Mouse (Mus musculus) embryonic facial prominence, embryonic 10.5 days (tissue): ENCODE data around the gene Rilp. TPM values are rescaled to one million over a fixed set of nuclear protein-coding genes. Genes with fewer than 3 reads are reported as not detected.

Experiments used
- DNase-seq: peaks from one replicate; pipeline ENCODE4 v3.0.0-alpha.2; 2017; ENCODE audit warnings: low spot score
- H3K27ac ChIP-seq: fragments of 300-500 bp; sonication (generic); replicated peaks from 2 replicates; pipeline ENCODE4 v1.5.1; 2016; ENCODE audit warnings: mild to moderate bottlenecking
- H3K27me3 ChIP-seq: fragments of 300-500 bp; sonication (generic); replicated peaks from 2 replicates; pipeline ENCODE4 v1.6.1; 2016; ENCODE audit warnings: low read depth, mild to moderate bottlenecking; ENCODE audit not compliant: poor library complexity, severe bottlenecking
- H3K36me3 ChIP-seq: fragments of 300-500 bp; sonication (generic); replicated peaks from 2 replicates; pipeline ENCODE4 v1.6.1; 2016; ENCODE audit warnings: mild to moderate bottlenecking, moderate library complexity
- H3K4me1 ChIP-seq: fragments of 300-500 bp; sonication (generic); 2 replicates; pipeline ENCODE4 v1.6.1; 2016
- H3K4me3 ChIP-seq: fragments of 300-500 bp; sonication (generic); 2 replicates; pipeline ENCODE4 v1.5.1; 2016; ENCODE audit warnings: mild to moderate bottlenecking, moderate library complexity
- H3K9me3 ChIP-seq: fragments of 300-500 bp; sonication (generic); 2 replicates; pipeline ENCODE4 v1.6.1; 2016; ENCODE audit warnings: mild to moderate bottlenecking
- WGBS: fragments of 180-500 bp; shearing (Covaris S2); methylation state at CpG from one replicate; pipeline ENCODE4 v1.1.7; 2016; 5-methylcytosine and 5-hydroxymethylcytosine counted together
- polyA plus RNA-seq: library from polyadenylated mRNA; unstranded; fragments of >200 nt; fragmentation: Nextera tagmentation; extraction: Ambion mirVana; gene quantifications from 2 replicates; pipeline ENCODE4 v1.2.1, GENCODE M21; 2016

The Rilp gene
- polyA plus RNA-seq, 1 experiment from 2014 or later: 0.17 TPM

DNA sequence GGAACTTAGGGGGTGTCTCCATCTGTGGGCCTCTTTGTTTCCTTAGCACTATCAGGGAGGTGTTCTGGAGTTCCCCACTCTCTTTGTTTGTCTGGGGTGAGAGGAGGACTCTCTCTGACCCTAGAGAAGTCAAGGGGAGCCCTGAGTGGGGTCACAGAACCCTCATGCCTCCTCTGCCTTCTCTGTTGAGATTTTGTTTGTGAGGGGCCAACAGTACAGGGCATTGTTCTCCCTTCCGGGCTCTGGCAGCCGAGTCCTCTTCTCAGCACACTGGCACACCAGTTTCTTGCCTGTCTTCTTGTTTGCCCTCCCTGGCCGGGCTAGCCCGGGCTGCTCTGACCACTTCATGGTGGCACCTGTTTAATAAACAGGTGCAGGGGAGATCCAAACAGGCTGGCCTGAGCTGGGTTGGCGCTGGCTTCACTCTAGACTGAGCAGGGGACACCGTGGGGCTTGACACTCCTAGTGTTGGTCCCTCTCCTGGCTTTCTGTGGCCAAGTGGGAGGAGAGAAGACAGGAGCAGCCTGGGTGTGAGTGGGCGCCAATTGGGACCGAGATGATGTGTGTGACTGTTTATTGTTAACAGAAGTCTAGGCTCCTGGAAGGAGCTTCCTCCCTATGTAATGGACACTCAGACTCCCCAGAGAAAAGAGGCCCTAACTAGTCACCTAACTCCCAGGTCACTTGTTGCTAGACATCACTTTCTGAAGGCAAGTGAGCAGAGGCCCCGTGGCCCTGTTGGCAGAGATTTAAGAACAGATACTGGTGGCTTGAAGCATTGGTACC is 28.5 kb downstream of the Rilp start:
- 0 out of 2 replicates have a peak, but pooled peaks cover under 1% of the 10 kb centered on the region for H3K27me3 ChIP-seq
- no peaks in the 10 kb centered on the region for H3K9me3 ChIP-seq
- 52% methylated on average over 9 of the region's 9 CpGs for WGBS
- peaks cover 38% of the 10 kb centered on the region for H3K4me1 ChIP-seq
- H3K4me3 ChIP-seq: 0 out of 2 replicates have a peak overlapping the region, but pooled peaks have one; percentile 23
- DNase-seq: no peak
- H3K27ac ChIP-seq: peak overlapping the region; percentile 76
- H3K36me3 ChIP-seq: no peaks in the 10 kb centered on the region

DNA sequence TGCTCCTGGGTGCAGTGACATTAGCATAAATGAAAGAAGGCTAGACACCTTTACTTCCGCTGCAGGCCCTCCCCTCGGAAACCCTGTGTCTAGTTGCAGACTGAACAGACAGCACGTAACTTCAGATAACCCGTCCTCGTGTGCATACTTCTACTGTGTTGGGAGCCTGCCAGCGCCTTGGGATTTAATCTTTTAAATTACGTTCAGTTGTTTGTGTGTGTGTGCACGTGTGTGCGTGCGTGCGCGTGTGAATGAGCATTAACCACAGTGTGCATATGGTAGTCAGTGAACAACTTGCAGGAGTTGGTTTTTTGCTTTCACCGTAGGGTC is 29.0 kb downstream of the Rilp start:
- Histone ChIP-seq H3K4me1 (peaks cover 38% of the 10 kb centered on the region), H3K36me3 (no peaks in the 10 kb centered on the region)
- 91% methylated on average over 13 of the region's 13 CpGs for WGBS

DNA sequence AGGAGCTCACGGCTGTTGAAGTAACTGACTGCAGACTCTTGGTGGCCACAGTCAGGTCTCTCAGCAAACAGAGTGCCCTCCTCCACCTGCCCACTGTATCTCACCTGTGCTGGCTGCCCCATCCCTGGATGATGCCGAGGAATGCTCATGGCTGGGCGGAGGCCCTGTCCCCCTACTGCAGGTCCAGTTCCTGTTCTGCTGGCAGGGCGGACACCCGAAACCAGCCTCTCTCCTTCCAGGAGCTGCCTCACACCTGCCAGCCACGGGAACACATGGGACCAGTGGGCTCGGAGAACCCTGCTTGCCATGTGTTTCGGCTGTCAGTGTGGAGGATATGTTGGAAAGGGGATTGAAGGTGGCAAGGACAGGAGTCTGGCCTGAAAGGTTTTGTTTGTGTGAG is 30.3 kb downstream of the Rilp start:
- Histone ChIP-seq H3K9me3 (no peaks in the 10 kb centered on the region), H3K4me3 (no peak overlapping the region), H3K27me3 (no peaks in the 10 kb centered on the region), H3K27ac (no peak overlapping the region), H3K4me1 (peaks cover 34% of the 10 kb centered on the region), H3K36me3 (no peaks in the 10 kb centered on the region)
- no peak for DNase-seq
- WGBS: 83% methylated on average over 8 of the region's 8 CpGs

More for the DNA sequence above, 29.0 kb downstream of the Rilp start:
- no peaks in the 10 kb centered on the region for H3K9me3 ChIP-seq
- no peaks in the 10 kb centered on the region for H3K27me3 ChIP-seq
- DNase-seq: no peak
- H3K27ac ChIP-seq: no peak overlapping the region
- no peak overlapping the region for H3K4me3 ChIP-seq

DNA sequence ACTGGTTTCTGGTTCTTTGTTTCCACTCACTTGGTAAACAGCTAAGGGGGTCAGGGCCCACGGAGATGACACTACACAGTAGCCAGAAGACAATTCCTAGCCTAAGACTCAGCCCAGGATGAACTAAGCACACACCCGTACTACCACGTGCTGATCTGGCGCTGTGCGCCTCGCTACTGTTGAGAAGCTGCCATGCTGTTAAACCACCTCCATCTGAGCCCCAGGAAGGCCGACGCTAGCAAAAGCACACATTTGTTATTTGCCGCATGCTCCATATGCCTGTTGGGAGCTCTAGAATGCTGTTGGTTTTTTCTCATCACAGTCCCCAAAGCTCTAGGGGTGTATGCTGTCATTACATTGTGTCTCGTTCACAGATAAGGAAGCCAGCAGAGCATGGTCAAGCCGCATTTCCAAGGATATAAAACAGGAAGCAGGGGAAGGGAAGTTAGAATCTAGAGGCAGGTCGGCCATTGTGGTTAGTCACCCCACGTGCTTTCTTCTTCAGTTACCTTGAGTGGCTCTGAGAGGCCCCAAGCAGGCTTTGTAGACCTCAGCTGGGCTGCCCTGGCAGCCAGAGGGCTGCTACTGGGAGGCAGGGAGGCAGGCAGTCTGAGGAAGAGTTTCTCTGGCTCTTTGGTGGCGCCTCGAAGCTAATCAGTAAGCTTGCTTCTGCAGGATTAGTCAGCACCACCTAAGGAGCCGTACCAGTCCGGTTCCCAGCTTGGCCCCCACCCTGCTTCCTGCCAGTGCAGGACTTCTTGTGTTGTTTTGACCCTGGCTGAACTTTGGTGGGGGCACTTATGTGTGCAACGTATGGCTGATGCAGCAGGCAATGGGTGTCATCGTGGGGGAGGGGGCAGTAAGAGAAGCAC is 31.1 kb downstream of the Rilp start:
- H3K4me3 ChIP-seq: no peak overlapping the region
- H3K36me3 ChIP-seq: no peaks in the 10 kb centered on the region; the same call in 1 of the 2 replicates
- no peaks in the 10 kb centered on the region for H3K9me3 ChIP-seq
- DNase-seq: no peak
- peaks cover 32% of the 10 kb centered on the region for H3K4me1 ChIP-seq
- 79% methylated on average over 19 of the region's 19 CpGs for whole genome bisulfite sequencing
- no peaks in the 10 kb centered on the region for H3K27me3 ChIP-seq
- peak overlapping the region; percentile 52; the same call in 1 of the 2 replicates for H3K27ac ChIP-seq

DNA sequence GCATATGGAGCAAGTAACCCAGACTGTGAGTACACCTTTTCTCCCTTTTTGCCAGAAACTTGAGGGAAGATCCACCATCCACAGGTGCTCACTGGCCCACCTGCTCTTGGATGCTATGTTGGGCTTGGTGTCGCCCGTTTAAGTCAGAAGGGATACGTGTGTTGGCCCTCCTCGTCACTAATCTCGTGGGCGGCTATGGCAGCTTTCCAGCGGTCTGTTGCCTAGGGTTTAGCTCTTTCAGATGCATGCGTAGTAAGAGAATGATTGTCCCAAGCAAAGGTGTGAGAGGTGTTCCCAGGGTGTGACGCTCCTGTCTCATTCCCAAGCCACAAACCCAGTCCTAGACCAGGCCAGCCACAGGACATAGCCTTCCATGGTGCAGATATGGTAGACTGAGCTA is 34.8 kb downstream of the Rilp start:
- H3K27ac ChIP-seq: no peak overlapping the region
- no peaks in the 10 kb centered on the region for H3K9me3 ChIP-seq
- H3K4me3 ChIP-seq: no peak overlapping the region
- DNase-seq: no peak
- H3K36me3 ChIP-seq: no peaks in the 10 kb centered on the region; the same call in 1 of the 2 replicates
- 92% methylated on average over 9 of the region's 9 CpGs for WGBS
- H3K27me3 ChIP-seq: no peaks in the 10 kb centered on the region
- H3K4me1 ChIP-seq: peaks cover 27% of the 10 kb centered on the region

DNA sequence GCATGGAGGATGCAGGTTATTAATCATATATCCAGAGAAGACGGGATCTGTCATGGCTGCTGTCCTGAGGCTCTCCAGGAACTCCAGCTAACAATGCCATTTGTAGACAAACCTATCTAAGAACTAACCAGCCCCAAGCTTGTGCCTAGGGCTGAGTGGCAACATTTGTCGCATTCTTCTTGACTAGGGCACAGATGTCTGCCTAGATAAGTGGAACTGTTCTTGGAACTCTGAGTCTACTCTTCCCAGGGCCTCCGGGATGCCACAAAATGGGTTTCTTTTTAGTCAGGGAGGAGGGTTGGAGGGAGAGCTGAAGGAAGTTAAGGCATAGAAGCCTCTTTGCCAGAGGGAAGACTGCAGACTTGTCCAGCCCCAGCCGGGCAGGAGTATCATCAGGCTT is 36.2 kb downstream of the Rilp start:
- Histone ChIP-seq H3K9me3 (no peaks in the 10 kb centered on the region), H3K36me3 (no peaks in the 10 kb centered on the region; the same call in 1 of the 2 replicates), H3K4me1 (peaks cover 33% of the 10 kb centered on the region), H3K27me3 (no peaks in the 10 kb centered on the region), H3K27ac (no peak overlapping the region), H3K4me3 (no peak overlapping the region)
- WGBS: 74% methylated on average over 4 of the region's 4 CpGs
- DNase-seq: no peak

DNA sequence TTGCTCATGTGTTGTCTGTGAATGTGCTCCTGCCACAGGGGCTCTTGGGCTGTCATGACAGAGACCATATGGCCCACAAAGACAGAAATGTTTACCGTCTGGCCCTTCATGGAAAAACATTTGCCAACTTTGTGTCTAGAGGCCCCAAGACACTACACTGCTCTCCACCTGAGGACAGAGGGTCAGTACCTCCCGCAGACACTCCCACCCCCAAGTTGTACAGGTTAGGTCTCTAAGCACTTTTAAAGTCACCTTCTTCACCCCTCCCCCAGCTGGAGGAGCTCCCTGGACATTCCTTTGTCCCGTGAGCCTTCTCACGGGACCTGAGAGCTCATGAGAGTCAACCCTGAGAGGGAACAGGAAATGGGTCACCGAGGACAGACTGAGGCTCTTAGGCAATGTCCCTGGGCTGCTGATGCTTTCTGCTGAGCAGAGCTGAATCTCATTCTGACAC is 39.8 kb downstream of the Rilp start:
- H3K9me3 ChIP-seq: no peaks in the 10 kb centered on the region
- no peak for DNase-seq
- 47% methylated on average over 5 of the region's 5 CpGs for whole genome bisulfite sequencing
- no peaks in the 10 kb centered on the region for H3K27me3 ChIP-seq
- peak overlapping the region; percentile 73 for H3K27ac ChIP-seq
- H3K4me3 ChIP-seq: no peak overlapping the region
- peaks cover 52% of the 10 kb centered on the region for H3K4me1 ChIP-seq
- H3K36me3 ChIP-seq: no peaks in the 10 kb centered on the region; the same call in 1 of the 2 replicates

DNA sequence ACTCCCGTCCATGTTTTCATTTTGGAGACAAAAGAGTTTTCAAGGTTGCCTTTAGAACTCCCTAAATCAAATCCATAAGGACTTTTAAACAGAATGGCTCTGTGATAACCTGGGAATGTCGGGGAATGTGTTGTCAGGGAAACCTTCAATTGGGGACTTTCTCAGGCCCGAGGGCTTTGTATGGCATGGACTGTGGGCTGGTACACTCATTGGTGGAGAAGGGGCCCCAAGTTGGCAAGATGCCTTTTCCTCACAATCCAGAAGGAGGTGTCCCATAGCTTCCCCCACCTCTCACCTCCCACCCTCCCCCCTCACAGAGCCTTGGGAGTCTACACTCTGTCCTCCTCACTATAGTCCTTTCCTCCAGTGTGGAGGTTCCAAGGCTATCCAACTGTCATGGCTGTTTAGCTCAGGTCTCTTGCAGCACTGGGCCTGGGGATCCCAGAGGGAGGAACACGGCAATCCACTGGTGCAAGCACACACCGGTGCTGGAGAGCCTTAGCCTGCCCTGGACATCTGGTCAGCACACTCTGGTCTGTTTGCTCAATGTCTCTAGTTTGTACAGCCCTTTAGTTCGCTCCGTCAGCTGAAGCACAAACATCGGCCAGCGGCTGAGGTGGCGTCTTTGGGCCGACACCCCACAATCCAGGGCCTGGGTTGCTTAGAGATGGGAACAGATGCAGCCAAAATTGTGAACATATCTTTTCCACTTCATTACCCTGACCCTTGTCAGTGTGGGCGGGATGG is 40.5 kb downstream of the Rilp start:
- H3K27ac ChIP-seq: peak overlapping the region; percentile 73
- no peak for DNase-seq

DNA sequence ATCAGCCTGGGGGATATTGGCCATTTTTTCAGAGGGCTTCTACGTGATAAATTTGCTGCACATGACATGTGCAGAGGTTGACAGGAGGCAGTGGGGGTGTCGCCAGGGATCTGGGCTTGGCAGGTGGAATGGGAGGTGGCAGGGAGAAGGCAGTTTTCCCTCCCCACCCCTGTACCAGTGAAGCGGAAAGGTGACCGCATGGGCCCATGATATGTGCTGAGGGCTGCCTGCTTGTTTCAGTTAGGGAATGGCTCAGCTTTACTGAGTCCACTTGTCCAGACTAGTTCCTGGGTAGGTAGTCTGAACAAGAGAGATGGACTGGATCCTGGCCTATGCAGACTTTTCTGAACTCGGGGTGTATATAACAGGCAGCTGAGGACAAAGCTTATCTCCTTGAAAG is 41.4 kb downstream of the Rilp start:
- Histone ChIP-seq H3K36me3 (no peaks in the 10 kb centered on the region), H3K4me3 (no peak overlapping the region), H3K9me3 (no peaks in the 10 kb centered on the region), H3K4me1 (peaks cover 45% of the 10 kb centered on the region), H3K27ac (peak overlapping the region; percentile 69; the same call in 1 of the 2 replicates), H3K27me3 (no peaks in the 10 kb centered on the region)
- no peak for DNase-seq
- 83% methylated on average over 5 of the region's 5 CpGs for WGBS

More for the DNA sequence above, 40.5 kb downstream of the Rilp start:
- 66% methylated on average over 12 of the region's 12 CpGs for WGBS
- Histone ChIP-seq H3K4me3 (no peak overlapping the region), H3K27me3 (no peaks in the 10 kb centered on the region), H3K36me3 (no peaks in the 10 kb centered on the region; the same call in 1 of the 2 replicates), H3K9me3 (no peaks in the 10 kb centered on the region), H3K4me1 (peaks cover 52% of the 10 kb centered on the region)

DNA sequence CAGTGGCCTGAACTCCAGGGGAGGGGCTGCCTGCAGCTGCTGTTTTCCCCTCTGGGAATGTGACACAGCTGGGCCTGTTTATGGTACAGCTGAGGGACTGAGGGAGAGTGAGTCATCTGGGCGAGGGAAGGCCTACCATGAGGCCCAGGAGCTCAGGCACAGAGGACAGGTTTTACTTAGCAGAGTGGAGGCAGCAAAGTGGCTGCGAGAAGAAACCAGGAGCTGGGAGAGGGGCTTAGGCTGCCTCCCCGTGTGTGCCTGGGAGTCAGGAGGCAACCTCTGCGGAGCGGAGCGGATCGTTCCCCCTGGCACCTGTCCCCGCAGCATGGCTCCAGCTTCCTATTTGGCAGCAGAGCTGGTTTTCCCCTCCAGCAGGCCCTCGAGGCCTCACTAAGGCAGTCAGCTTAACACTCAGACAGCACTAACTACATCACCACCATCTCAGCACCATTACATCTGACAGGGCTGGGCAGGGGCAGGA is 42.1 kb downstream of the Rilp start:
- no peaks in the 10 kb centered on the region for H3K9me3 ChIP-seq
- no peaks in the 10 kb centered on the region for H3K36me3 ChIP-seq
- WGBS: 70% methylated on average over 9 of the region's 9 CpGs
- no peak for DNase-seq
- H3K4me3 ChIP-seq: 0 out of 2 replicates have a peak overlapping the region, but pooled peaks have one; percentile 2
- peaks cover 46% of the 10 kb centered on the region for H3K4me1 ChIP-seq
- H3K27me3 ChIP-seq: no peaks in the 10 kb centered on the region
- H3K27ac ChIP-seq: peak overlapping the region; percentile 69

DNA sequence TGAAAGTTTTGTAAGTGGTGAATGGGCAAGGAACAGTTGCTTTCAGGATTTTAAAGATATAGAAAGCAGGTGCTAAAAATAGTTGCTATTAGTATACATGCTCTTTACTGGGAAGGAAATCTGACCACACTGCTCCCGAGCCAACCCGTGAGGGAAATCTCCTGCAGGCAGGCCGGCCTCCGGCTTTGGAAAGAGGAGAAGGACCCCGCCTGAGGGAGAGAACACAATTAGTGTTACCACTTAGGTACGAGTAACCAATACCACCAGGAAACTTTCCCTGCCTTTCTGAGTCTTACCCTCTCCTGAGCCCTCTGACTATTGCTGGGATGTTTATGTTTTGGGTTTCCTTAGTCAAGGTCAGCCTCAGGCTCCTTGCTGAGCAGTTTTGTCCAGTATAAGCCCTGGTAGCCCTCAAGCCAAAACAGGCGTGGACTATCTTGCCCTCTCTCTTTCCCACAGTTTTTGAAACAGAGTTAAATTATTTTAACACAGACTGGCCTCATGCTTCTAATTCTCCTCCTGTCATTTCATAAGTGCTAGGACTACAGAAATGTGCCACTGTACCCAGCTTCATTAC is 43.1 kb downstream of the Rilp start:
- Histone ChIP-seq H3K27ac (no peak overlapping the region; the same call in 1 of the 2 replicates), H3K9me3 (0 out of 2 replicates have a peak, but pooled peaks cover 2% of the 10 kb centered on the region), H3K4me3 (no peak overlapping the region), H3K36me3 (peaks cover 4% of the 10 kb centered on the region; the same call in 1 of the 2 replicates), H3K27me3 (no peaks in the 10 kb centered on the region), H3K4me1 (peaks cover 50% of the 10 kb centered on the region)
- 27% methylated on average over 7 of the region's 7 CpGs for WGBS
- DNase-seq: peak; percentile 42
